Mouse (Mus musculus): ENCODE measurements at regions not wholly inside any gene's neighbourhood (a gene's known extent, or its start where the extent isn't known, plus 50 kb on each side); places are given as distances from the start of the nearest gene placed in this dataset.

DNA sequence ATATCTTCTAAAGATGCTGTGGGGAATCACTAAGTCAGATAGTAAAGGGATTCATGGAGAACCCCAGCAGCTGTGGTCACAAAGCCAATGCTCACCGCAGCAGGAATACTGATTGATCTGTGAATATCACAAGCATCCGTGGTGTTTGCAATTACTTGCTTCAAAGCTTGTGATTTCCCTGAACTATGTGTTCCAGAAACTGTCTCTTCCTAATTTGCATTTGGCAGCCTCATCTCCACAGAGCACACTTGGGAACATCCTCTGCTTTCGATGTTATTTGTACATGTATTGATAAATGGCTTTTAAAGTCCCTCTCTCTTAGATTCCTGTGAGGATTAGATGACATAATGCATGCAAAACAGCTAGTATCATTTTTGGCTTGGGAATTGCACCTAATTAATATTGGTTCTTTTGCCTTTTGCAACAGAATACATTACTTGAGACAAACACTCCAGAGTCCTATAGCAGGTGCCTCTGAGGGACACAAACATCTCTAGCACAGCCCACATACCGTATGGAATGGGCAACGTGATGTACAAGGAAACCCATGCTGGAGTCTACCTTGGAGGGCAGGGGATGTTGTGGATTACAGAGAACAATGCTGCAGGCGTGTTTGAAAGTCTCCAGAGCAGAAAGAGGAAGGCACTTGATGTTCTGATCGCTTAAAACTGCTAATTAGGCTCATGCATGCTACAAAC is 211.0 kb downstream of the Nuak1 start:
- Histone ChIP-seq H3K27me3 (ENCODE audit: control insufficient read depth, insufficient read depth, insufficient read length) (no peaks in the 10 kb centered on the region), H3K79me2 (ENCODE audit: control insufficient read depth, insufficient read depth) (no peaks in the 10 kb centered on the region), H3K4me2 (ENCODE audit: low read depth) (no peak overlapping the region), H3K36me3 (ENCODE audit: control insufficient read depth, insufficient read depth) (no peaks in the 10 kb centered on the region), H3ac (ENCODE audit: control insufficient read depth, insufficient read length) (no peak overlapping the region), H3K4me3 (no peak overlapping the region)
- TF ChIP-seq POLR2AphosphoS2 (IDR thresholded peaks at IDR 0.05; ENCODE audit: insufficient read length, low read depth) (no peak), MYOG (IDR thresholded peaks at IDR 0.05; ENCODE audit: control insufficient read depth in 1 of 3, insufficient read depth in 1 of 3, insufficient read length in 2 of 3, low read depth in 2 of 3) (no peak), SRF (IDR thresholded peaks at IDR 0.05; ENCODE audit: control insufficient read depth, insufficient read length, low read depth) (no peak), POLR2A (IDR thresholded peaks at IDR 0.05; ENCODE audit: insufficient read length, low read depth) (no peak), REST (IDR thresholded peaks at IDR 0.05; ENCODE audit: insufficient read depth, insufficient read length) (no peak), MYOD1 (IDR thresholded peaks at IDR 0.05; ENCODE audit: control insufficient read depth in 1 of 3, insufficient read length in 2 of 3, low read depth in 2 of 3) (no peak), MAX (IDR thresholded peaks at IDR 0.05; ENCODE audit: low read depth) (no peak), CEBPB (IDR thresholded peaks at IDR 0.05; ENCODE audit: insufficient read depth, poor library complexity, severe bottlenecking) (no peak), E2F4 (IDR thresholded peaks at IDR 0.05; ENCODE audit: insufficient read depth) (no peak), USF1 (IDR thresholded peaks at IDR 0.05; ENCODE audit: low read depth) (no peak), TCF12 (IDR thresholded peaks at IDR 0.05; ENCODE audit: insufficient read depth, poor library complexity, severe bottlenecking) (no peak), TCF3 (IDR thresholded peaks at IDR 0.05; ENCODE audit: insufficient read length, low read depth) (no peak)

DNA sequence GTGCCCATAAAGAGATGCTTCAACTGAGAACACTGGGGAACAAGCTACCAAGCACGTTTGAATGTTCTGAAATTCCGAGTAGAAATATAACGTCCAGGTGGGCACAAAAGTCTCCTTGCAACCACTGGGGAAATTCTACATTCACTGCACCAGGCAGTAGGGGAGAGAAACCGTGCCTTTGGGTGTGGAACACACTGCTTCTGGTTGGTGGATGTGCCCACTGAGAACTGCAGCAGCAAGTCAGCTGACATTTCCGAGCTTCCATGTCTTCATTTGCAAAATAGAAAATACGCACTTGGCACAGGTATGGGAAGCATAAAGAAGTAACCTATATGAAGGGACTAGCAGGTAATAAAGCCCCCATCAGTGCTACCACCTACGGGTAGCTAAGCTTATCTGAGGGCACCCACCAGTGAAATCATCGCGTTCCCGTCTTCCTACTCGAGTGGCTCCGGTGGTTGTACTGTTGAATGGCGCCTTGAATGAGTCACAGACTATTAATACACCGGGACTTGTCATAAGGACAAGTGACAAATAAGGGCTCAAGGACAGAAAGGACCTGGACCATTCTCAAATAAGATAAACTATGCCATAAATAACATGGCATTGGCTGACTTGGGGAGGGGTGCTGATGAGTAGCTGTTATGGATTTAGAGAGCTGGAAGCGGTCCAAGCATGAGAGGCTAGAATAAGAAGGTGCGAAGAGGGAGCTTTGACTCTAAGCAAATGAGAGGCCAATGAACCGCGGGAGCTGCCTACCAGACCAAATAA is 210.2 kb downstream of the Nuak1 start:
- Histone ChIP-seq H3K79me2 (ENCODE audit: control insufficient read depth, insufficient read depth) (no peaks in the 10 kb centered on the region), H3K27me3 (ENCODE audit: control insufficient read depth, insufficient read depth, insufficient read length) (no peaks in the 10 kb centered on the region), H3K36me3 (ENCODE audit: control insufficient read depth, insufficient read depth) (no peaks in the 10 kb centered on the region), H3K4me3 (no peak overlapping the region), H3K4me2 (ENCODE audit: low read depth) (peak overlapping the region; percentile 26), H3ac (ENCODE audit: control insufficient read depth, insufficient read length) (no peak overlapping the region)
- TF ChIP-seq CEBPB (IDR thresholded peaks at IDR 0.05; ENCODE audit: insufficient read depth, poor library complexity, severe bottlenecking) (no peak), USF1 (IDR thresholded peaks at IDR 0.05; ENCODE audit: low read depth) (no peak), MYOG (IDR thresholded peaks at IDR 0.05; ENCODE audit: control insufficient read depth in 1 of 3, insufficient read depth in 1 of 3, insufficient read length in 2 of 3, low read depth in 2 of 3) (no peak), REST (IDR thresholded peaks at IDR 0.05; ENCODE audit: insufficient read depth, insufficient read length) (no peak), TCF3 (IDR thresholded peaks at IDR 0.05; ENCODE audit: insufficient read length, low read depth) (no peak), POLR2A (IDR thresholded peaks at IDR 0.05; ENCODE audit: insufficient read length, low read depth) (no peak), SRF (IDR thresholded peaks at IDR 0.05; ENCODE audit: control insufficient read depth, insufficient read length, low read depth) (no peak), MAX (IDR thresholded peaks at IDR 0.05; ENCODE audit: low read depth) (no peak), POLR2AphosphoS2 (IDR thresholded peaks at IDR 0.05; ENCODE audit: insufficient read length, low read depth) (no peak), MYOD1 (IDR thresholded peaks at IDR 0.05; ENCODE audit: control insufficient read depth in 1 of 3, insufficient read length in 2 of 3, low read depth in 2 of 3) (no peak), TCF12 (IDR thresholded peaks at IDR 0.05; ENCODE audit: insufficient read depth, poor library complexity, severe bottlenecking) (no peak), E2F4 (IDR thresholded peaks at IDR 0.05; ENCODE audit: insufficient read depth) (no peak)

DNA sequence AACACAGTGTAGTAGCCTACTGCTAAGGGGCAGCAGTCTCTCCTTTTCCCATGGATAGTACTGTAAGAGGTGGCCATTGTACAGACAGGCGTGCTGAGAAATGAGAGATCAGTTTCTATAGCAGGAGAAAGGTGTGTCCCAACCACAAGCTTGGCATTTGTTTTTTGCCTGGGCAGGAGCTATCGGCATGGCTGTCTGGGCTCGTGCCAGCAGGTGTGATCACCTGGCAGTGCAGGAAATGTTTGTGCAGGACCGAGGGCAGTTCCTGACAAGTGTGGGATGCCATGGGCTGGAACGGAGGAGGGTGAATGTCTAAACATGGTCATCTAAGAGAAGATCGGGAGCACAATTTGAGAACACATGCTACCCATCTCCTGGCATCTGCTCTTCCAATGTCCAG is 205.4 kb downstream of the Nuak1 start:
- H3ac ChIP-seq (ENCODE audit: control insufficient read depth, insufficient read length) = no peak overlapping the region
- no peaks in the 10 kb centered on the region for H3K27me3 ChIP-seq (ENCODE audit: control insufficient read depth, insufficient read depth, insufficient read length)
- no peak overlapping the region for H3K4me2 ChIP-seq (ENCODE audit: low read depth)
- H3K79me2 ChIP-seq (ENCODE audit: control insufficient read depth, insufficient read depth) = no peaks in the 10 kb centered on the region
- no peak overlapping the region for H3K4me3 ChIP-seq
- H3K36me3 ChIP-seq (ENCODE audit: control insufficient read depth, insufficient read depth) = no peaks in the 10 kb centered on the region
- TF ChIP-seq E2F4 (IDR thresholded peaks at IDR 0.05; ENCODE audit: insufficient read depth) (no peak), POLR2AphosphoS2 (IDR thresholded peaks at IDR 0.05; ENCODE audit: insufficient read length, low read depth) (no peak), MYOD1 (IDR thresholded peaks at IDR 0.05; ENCODE audit: control insufficient read depth in 1 of 3, insufficient read length in 2 of 3, low read depth in 2 of 3) (no peak), SRF (IDR thresholded peaks at IDR 0.05; ENCODE audit: control insufficient read depth, insufficient read length, low read depth) (no peak), MYOG (IDR thresholded peaks at IDR 0.05; ENCODE audit: control insufficient read depth in 1 of 3, insufficient read depth in 1 of 3, insufficient read length in 2 of 3, low read depth in 2 of 3) (no peak), CEBPB (IDR thresholded peaks at IDR 0.05; ENCODE audit: insufficient read depth, poor library complexity, severe bottlenecking) (no peak), USF1 (IDR thresholded peaks at IDR 0.05; ENCODE audit: low read depth) (no peak), MAX (IDR thresholded peaks at IDR 0.05; ENCODE audit: low read depth) (no peak), TCF3 (IDR thresholded peaks at IDR 0.05; ENCODE audit: insufficient read length, low read depth) (no peak), POLR2A (IDR thresholded peaks at IDR 0.05; ENCODE audit: insufficient read length, low read depth) (no peak), REST (IDR thresholded peaks at IDR 0.05; ENCODE audit: insufficient read depth, insufficient read length) (no peak), TCF12 (IDR thresholded peaks at IDR 0.05; ENCODE audit: insufficient read depth, poor library complexity, severe bottlenecking) (no peak)

DNA sequence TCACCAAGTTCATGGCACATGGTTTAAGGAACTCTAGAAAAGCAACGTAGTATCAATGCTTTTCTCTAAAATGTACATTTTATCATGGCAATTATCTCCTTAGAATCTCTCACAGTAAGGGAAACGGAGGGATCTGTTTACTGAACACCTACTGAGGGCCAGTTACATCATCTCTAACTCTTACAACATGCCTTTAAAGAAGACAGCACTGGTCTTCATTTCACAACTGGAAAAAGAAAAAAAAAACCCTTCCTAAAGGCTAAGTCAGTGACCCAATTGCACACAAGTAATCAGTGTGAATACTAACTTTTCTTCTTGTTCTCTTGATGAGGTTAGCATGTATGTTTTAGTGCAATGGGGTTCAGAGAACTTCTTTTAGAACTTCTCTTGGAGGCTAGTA is 204.2 kb downstream of the Nuak1 start:
- H3ac ChIP-seq (ENCODE audit: control insufficient read depth, insufficient read length) = no peak overlapping the region
- no peaks in the 10 kb centered on the region for H3K27me3 ChIP-seq (ENCODE audit: control insufficient read depth, insufficient read depth, insufficient read length)

More for the DNA sequence above, 204.2 kb downstream of the Nuak1 start:
- Histone ChIP-seq H3K4me3 (no peak overlapping the region), H3K79me2 (ENCODE audit: control insufficient read depth, insufficient read depth) (no peaks in the 10 kb centered on the region), H3K4me2 (ENCODE audit: low read depth) (no peak overlapping the region), H3K36me3 (ENCODE audit: control insufficient read depth, insufficient read depth) (no peaks in the 10 kb centered on the region)
- TF ChIP-seq MAX (IDR thresholded peaks at IDR 0.05; ENCODE audit: low read depth) (no peak), SRF (IDR thresholded peaks at IDR 0.05; ENCODE audit: control insufficient read depth, insufficient read length, low read depth) (no peak), MYOG (IDR thresholded peaks at IDR 0.05; ENCODE audit: control insufficient read depth in 1 of 3, insufficient read depth in 1 of 3, insufficient read length in 2 of 3, low read depth in 2 of 3) (no peak), POLR2AphosphoS2 (IDR thresholded peaks at IDR 0.05; ENCODE audit: insufficient read length, low read depth) (no peak), REST (IDR thresholded peaks at IDR 0.05; ENCODE audit: insufficient read depth, insufficient read length) (no peak), TCF3 (IDR thresholded peaks at IDR 0.05; ENCODE audit: insufficient read length, low read depth) (no peak), USF1 (IDR thresholded peaks at IDR 0.05; ENCODE audit: low read depth) (no peak), TCF12 (IDR thresholded peaks at IDR 0.05; ENCODE audit: insufficient read depth, poor library complexity, severe bottlenecking) (no peak)
